Mouse (Mus musculus): ENCODE data around the gene Slc25a53. TPM values are rescaled to one million over a fixed set of nuclear protein-coding genes. Genes with fewer than 3 reads are reported as not detected.

The Slc25a53 gene
- polyA plus RNA-seq, 1 experiment from 2014 or later, result 9.9 TPM

DNA sequence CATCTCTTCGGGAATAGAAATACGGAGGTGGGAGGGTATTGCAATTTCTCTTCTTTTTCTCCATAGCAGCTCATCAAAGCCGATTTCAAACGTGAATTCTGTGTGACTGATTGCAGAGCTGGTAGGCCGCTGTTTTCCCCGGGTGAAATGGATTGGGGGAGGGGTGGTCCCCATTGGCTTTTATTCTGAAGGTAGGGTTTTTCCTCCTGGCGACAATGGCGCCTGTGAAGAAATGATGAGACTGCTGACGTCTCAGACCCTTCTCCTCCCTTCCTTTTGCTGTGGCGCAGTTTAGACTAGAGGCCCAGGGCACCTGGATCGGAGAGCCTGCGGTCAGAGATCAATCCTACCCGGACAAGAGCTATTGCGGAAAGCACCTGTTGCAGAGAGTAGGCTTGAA, 44.5 kb downstream of the Slc25a53 start:
- no peak for ATAC-seq (replicated peaks; ENCODE audit: low FRiP score, low read depth)
- no peak for TF ChIP-seq CTCF (IDR thresholded peaks at IDR 0.05; ENCODE audit: low read depth)
- Histone ChIP-seq H3K4me3 (replicated peaks; ENCODE audit: low read depth, low read length) (peak overlapping the region; percentile 32; the same call in 1 of the 2 replicates), H3K9me3 (replicated peaks; ENCODE audit: low read length) (no peaks in the 10 kb centered on the region), H3K9ac (ENCODE audit: low read depth, low read length) (no peak overlapping the region), H3K4me2 (ENCODE audit: low read length) (peak overlapping the region; percentile 57), H3K27me3 (ENCODE audit: insufficient read depth, low read length) (no peaks in the 10 kb centered on the region), H3K36me3 (ENCODE audit: insufficient read depth, low read length) (no peaks in the 10 kb centered on the region), H3K4me1 (replicated peaks; ENCODE audit: insufficient read depth, low read length) (no peaks in the 10 kb centered on the region), H3K27ac (no peak overlapping the region)
- DNase-seq (ENCODE audit: low spot score), result no peak
- 42% methylated on average over 14 of the region's 14 CpGs for WGBS

DNA sequence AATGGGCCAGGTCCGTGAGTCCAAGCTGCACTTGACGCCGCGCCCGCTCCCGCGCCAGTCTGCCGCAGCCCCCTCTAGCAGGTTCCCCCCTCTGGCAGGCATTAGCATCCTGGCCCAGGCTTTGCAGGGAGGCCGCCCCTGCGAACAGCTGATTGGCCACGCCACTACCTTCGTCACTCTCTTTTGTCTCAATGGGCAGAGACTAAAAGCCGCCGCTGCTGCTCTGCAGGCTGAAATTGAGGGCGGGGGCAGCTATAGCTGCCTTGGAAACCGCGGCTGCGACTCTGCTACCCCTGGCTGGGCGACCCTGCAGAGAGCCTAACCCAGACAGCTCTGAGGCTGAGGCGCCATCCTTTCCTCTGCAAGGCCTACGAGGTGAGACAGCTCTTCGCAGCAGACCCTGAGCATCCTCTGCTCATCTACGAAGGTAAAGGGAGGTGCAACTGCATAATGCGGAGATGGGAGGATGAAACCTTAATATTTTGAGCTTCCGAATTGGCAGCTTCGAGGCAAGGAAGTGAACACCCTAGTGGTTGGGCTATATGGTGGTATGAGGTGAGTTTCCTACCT, 45.0 kb downstream of the Slc25a53 start, which contains the start of gene Zcchc18:
Gene Zcchc18 (plus strand): TSS at position 178 of the 570 bp plus-strand sequence.
- H3K4me3 ChIP-seq (replicated peaks; ENCODE audit: low read depth, low read length), result peak within 1 kb of the TSS; percentile 32
- WGBS, result 24% methylated on average over 26 of the region's 26 CpGs
- DNase-seq (ENCODE audit: low spot score) (peak; percentile 76), ATAC-seq (replicated peaks; ENCODE audit: low FRiP score, low read depth) (peak; percentile 90)
- no peaks in the 10 kb centered on the region for H3K36me3 ChIP-seq (ENCODE audit: insufficient read depth, low read length)
- H3K27me3 ChIP-seq (ENCODE audit: insufficient read depth, low read length), result no peaks in the 10 kb centered on the region
- H3K4me1 ChIP-seq (replicated peaks; ENCODE audit: insufficient read depth, low read length), result no peaks in the 10 kb centered on the region
- H3K9ac ChIP-seq (ENCODE audit: low read depth, low read length), result peak within 1 kb of the TSS; percentile 27; the same call in 1 of the 2 replicates
- peak within 1 kb of the TSS; percentile 57 for H3K4me2 ChIP-seq (ENCODE audit: low read length)
- no peak for TF ChIP-seq CTCF (IDR thresholded peaks at IDR 0.05; ENCODE audit: low read depth)
- no peaks in the 10 kb centered on the region for H3K9me3 ChIP-seq (replicated peaks; ENCODE audit: low read length)
- H3K27ac ChIP-seq, result no peak within 1 kb of the TSS

DNA sequence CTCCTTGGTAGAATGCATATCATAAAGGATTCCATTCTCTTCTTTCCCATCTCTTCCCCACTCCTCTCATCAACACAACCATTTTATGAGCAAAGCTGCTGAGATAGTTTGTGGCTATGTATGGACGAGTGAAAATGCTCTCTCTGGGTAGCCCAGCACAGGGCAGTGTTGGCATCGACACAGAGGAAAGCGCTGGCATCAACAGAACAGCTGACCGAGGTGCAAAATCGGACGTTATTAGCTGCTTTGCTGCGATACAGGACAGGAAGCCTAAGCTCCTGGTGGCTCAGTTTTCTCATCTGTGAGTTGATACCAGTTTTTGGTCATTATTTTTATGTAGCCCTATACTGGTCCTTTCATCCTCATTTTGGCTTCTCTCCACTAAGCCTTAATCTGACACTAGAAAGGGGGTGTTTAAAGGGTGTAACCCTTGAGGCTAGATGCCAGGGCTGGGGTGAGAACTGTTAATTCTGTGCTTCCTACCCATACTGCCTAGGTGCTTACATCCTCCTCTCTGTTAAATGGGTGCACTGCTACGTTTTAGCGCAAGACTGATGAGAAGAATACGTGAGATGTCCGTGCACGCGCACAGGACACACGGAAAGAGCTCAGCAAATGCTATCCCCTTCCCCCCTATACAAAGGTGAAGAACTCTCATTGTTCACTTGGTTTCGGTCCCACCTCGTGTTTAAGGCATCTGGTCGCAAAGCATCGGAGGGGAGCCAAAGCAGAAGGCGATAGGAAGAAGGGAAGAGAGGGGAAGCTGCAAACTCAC, 45.7 kb downstream of the Slc25a53 start:
- Histone ChIP-seq H3K9ac (ENCODE audit: low read depth, low read length) (peak overlapping the region; percentile 27; the same call in 1 of the 2 replicates), H3K4me1 (replicated peaks; ENCODE audit: insufficient read depth, low read length) (no peaks in the 10 kb centered on the region), H3K4me3 (replicated peaks; ENCODE audit: low read depth, low read length) (peak overlapping the region; percentile 32), H3K27ac (no peak overlapping the region), H3K27me3 (ENCODE audit: insufficient read depth, low read length) (no peaks in the 10 kb centered on the region), H3K9me3 (replicated peaks; ENCODE audit: low read length) (no peaks in the 10 kb centered on the region), H3K4me2 (ENCODE audit: low read length) (peak overlapping the region; percentile 57), H3K36me3 (ENCODE audit: insufficient read depth, low read length) (no peaks in the 10 kb centered on the region)
- TF ChIP-seq CTCF (IDR thresholded peaks at IDR 0.05; ENCODE audit: low read depth), result no peak
- WGBS, result 33% methylated on average over 19 of the region's 19 CpGs
- ATAC-seq (replicated peaks; ENCODE audit: low FRiP score, low read depth), result 0 out of 2 replicates have a peak, but pooled peaks have one; percentile 12
- DNase-seq (ENCODE audit: low spot score), result no peak

DNA sequence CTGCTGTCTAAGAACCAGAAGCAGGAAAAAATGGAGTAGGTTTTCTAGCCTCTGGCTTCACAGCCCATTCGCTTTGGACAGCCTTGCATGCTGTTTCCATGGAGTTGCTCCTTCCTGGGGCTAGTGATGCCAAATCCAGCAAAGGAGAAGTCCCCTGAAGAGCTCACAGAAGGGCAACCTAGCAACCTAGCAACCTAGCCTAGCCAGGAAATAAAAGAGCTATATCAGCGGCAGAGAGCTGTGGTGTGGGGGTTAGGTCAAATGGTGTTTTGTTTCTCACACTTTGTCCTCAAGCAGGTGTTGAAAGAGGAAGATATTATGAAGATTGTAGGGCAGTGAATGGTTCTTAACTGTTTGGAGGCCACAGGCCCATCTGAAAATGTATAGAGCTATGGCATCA, 46.8 kb downstream of the Slc25a53 start:
- WGBS, result 67% methylated on average over 2 of the region's 2 CpGs
- no peak for DNase-seq (ENCODE audit: low spot score)
- H3K9me3 ChIP-seq (replicated peaks; ENCODE audit: low read length), result no peaks in the 10 kb centered on the region
- no peaks in the 10 kb centered on the region for H3K4me1 ChIP-seq (replicated peaks; ENCODE audit: insufficient read depth, low read length)
- no peak overlapping the region for H3K4me2 ChIP-seq (ENCODE audit: low read length)
- H3K27me3 ChIP-seq (ENCODE audit: insufficient read depth, low read length), result no peaks in the 10 kb centered on the region
- no peak overlapping the region for H3K9ac ChIP-seq (ENCODE audit: low read depth, low read length)
- no peaks in the 10 kb centered on the region for H3K36me3 ChIP-seq (ENCODE audit: insufficient read depth, low read length)
- no peak overlapping the region for H3K27ac ChIP-seq
- no peak overlapping the region for H3K4me3 ChIP-seq (replicated peaks; ENCODE audit: low read depth, low read length)
- ATAC-seq (replicated peaks; ENCODE audit: low FRiP score, low read depth), result no peak
- TF ChIP-seq CTCF (IDR thresholded peaks at IDR 0.05; ENCODE audit: low read depth), result no peak

DNA sequence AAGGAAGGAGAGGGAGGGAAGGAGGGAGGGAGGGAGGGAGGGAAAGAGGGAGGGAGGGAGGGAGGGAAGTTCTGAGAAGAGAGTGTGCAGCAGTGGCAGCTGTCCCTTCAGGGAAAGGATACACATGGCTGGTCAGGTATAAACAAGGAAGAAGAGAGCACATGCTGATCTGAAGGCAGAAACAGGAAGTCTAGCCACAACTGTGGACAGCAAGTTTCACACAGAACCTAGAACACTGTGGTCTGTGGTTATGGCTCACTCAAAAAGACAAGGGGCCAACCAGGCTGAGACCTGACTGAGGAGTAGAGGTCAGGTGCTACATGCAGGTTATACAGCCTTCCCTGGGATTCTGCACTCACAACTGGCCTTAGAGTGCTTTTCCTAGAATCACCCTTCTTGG, 52.1 kb downstream of the Slc25a53 start:
- no peak overlapping the region for H3K9ac ChIP-seq (ENCODE audit: low read depth, low read length)

DNA sequence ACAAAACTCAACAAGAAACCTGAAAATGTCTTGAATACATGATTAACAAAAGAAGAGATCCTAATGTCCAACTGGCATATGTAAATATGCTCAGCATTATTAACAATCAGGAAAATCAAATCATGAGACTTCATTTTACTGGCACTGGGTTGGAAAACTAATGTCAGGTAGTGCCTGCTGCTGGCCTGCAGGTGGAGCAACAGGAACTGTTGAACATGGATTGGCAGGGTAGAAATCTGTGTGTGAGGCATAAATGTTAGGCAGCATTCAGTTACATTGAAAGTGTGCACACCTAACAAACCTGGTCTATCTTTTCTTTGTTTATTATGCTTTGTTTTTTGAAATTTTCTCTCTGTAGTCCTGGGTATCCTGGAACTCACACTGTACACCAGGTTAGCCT, 59.5 kb downstream of the Slc25a53 start:
- no peak overlapping the region for H3K4me3 ChIP-seq (replicated peaks; ENCODE audit: low read depth, low read length)
- no peaks in the 10 kb centered on the region for H3K27me3 ChIP-seq (ENCODE audit: insufficient read depth, low read length)
- no peak overlapping the region for H3K9ac ChIP-seq (ENCODE audit: low read depth, low read length)
- no peaks in the 10 kb centered on the region for H3K4me1 ChIP-seq (replicated peaks; ENCODE audit: insufficient read depth, low read length)
- peak; percentile 65 for TF ChIP-seq CTCF (IDR thresholded peaks at IDR 0.05; ENCODE audit: low read depth)
- no peak overlapping the region for H3K4me2 ChIP-seq (ENCODE audit: low read length)
- no peaks in the 10 kb centered on the region for H3K9me3 ChIP-seq (replicated peaks; ENCODE audit: low read length)
- DNase-seq (ENCODE audit: low spot score) (peak; percentile 19), ATAC-seq (replicated peaks; ENCODE audit: low FRiP score, low read depth) (no peak)
- H3K27ac ChIP-seq, result no peak overlapping the region
- H3K36me3 ChIP-seq (ENCODE audit: insufficient read depth, low read length), result no peaks in the 10 kb centered on the region

More for the DNA sequence above, 52.1 kb downstream of the Slc25a53 start:
- Histone ChIP-seq H3K4me2 (ENCODE audit: low read length) (no peak overlapping the region), H3K36me3 (ENCODE audit: insufficient read depth, low read length) (no peaks in the 10 kb centered on the region), H3K4me1 (replicated peaks; ENCODE audit: insufficient read depth, low read length) (no peaks in the 10 kb centered on the region), H3K27me3 (ENCODE audit: insufficient read depth, low read length) (no peaks in the 10 kb centered on the region), H3K9me3 (replicated peaks; ENCODE audit: low read length) (no peaks in the 10 kb centered on the region), H3K27ac (no peak overlapping the region), H3K4me3 (replicated peaks; ENCODE audit: low read depth, low read length) (no peak overlapping the region)
- peak; percentile 68; the same call in 1 of the 2 replicates for ATAC-seq (replicated peaks; ENCODE audit: low FRiP score, low read depth)
- DNase-seq (ENCODE audit: low spot score), result no peak
- TF ChIP-seq CTCF (IDR thresholded peaks at IDR 0.05; ENCODE audit: low read depth), result no peak

Measured in kidney, postnatal 0 days (tissue).